ENCODE assay signal across 8 mouse cellular contexts in genomic region chr19:4148491-4148806, GRCm38 (mm10). TPM values are rescaled to one million over a fixed set of nuclear protein-coding genes. Genes with fewer than 3 reads are reported as not detected.
DNase-seq lines count a peak whose midpoint lies in the region; ATAC-seq lines count a peak whose summit lies in the region.

Gene Coro1b, plus strand, starts transcription at chr19:4148619.

- peaks cover 5% of the 10 kb centered on the region; the same call in 1 of the 2 replicates for H3K9me3 ChIP-seq in heart, embryonic 13.5 days
- H3K9me3 ChIP-seq in liver, embryonic 12.5 days (replicated peaks): no peaks in the 10 kb centered on the region
- H3K9me3 ChIP-seq in stomach, embryonic 15.5 days: no peaks in the 10 kb centered on the region

- ATAC-seq in erythroid progenitor cell, adult 5-6 weeks (replicated peaks; ENCODE audit: low FRiP score, poor library complexity, severe bottlenecking): peak; percentile 89
- ATAC-seq in heart, embryonic 13.5 days (ENCODE audit: extremely low read depth, insufficient number of reproducible peaks, low FRiP score, low TSS enrichment): peak; percentile 91
- ATAC-seq in liver, embryonic 12.5 days: peak; percentile 91
- ATAC-seq in stomach, embryonic 15.5 days (ENCODE audit: insufficient read depth, low FRiP score, low read depth): peak; percentile 94

- peaks cover 41% of the 10 kb centered on the region for H3K4me1 ChIP-seq in heart, embryonic 13.5 days
- H3K4me1 ChIP-seq in liver, embryonic 12.5 days: peaks cover 34% of the 10 kb centered on the region
- peaks cover 20% of the 10 kb centered on the region for H3K4me1 ChIP-seq in stomach, embryonic 15.5 days

- peak within 1 kb of the TSS; percentile 88 for H3K4me2 ChIP-seq in heart, embryonic 13.5 days
- H3K4me2 ChIP-seq in liver, embryonic 12.5 days: peak within 1 kb of the TSS; percentile 86
- H3K4me2 ChIP-seq in stomach, embryonic 15.5 days: peak within 1 kb of the TSS; percentile 83

- peaks cover 36% of the 10 kb centered on the region for H3K36me3 ChIP-seq in heart, embryonic 13.5 days
- H3K36me3 ChIP-seq in liver, embryonic 12.5 days: peaks cover 36% of the 10 kb centered on the region
- peaks cover 14% of the 10 kb centered on the region for H3K36me3 ChIP-seq in stomach, embryonic 15.5 days

- peak; percentile 92 for DNase-seq in CD4-positive helper T cell, adult 2 months (ENCODE audit: low read depth, low spot score)
- peak; percentile 68 for DNase-seq in brain, embryonic 18.5 days (ENCODE audit: low read depth, low spot score)
- DNase-seq in kidney, postnatal 10 days: peak; percentile 99
- DNase-seq in natural killer cell, adult 2 months (ENCODE audit: low spot score in 2 of 2): peak; percentile 81 to 89

- peak within 1 kb of the TSS; percentile 76 for H3K27ac ChIP-seq in heart, embryonic 13.5 days (replicated peaks)
- H3K27ac ChIP-seq in liver, embryonic 12.5 days: peak within 1 kb of the TSS; percentile 85
- H3K27ac ChIP-seq in stomach, embryonic 15.5 days: peak within 1 kb of the TSS; percentile 75

- H3K9ac ChIP-seq in heart, embryonic 13.5 days: peak within 1 kb of the TSS; percentile 91
- H3K9ac ChIP-seq in liver, embryonic 12.5 days: peak within 1 kb of the TSS; percentile 88
- H3K9ac ChIP-seq in stomach, embryonic 15.5 days: peak within 1 kb of the TSS; percentile 95

- H3K4me3 ChIP-seq in heart, embryonic 13.5 days: peak within 1 kb of the TSS; percentile 84
- H3K4me3 ChIP-seq in liver, embryonic 12.5 days: peak within 1 kb of the TSS; percentile 83
- H3K4me3 ChIP-seq in stomach, embryonic 15.5 days (replicated peaks): peak within 1 kb of the TSS; percentile 92

- no peaks in the 10 kb centered on the region for H3K27me3 ChIP-seq in heart, embryonic 13.5 days (replicated peaks)
- H3K27me3 ChIP-seq in liver, embryonic 12.5 days (replicated peaks): peaks cover 5% of the 10 kb centered on the region; the same call in 1 of the 2 replicates
- no peaks in the 10 kb centered on the region for H3K27me3 ChIP-seq in stomach, embryonic 15.5 days (replicated peaks)

- 0% methylated on average over 30 of the region's 33 CpGs for WGBS in heart, embryonic 13.5 days
- WGBS in liver, embryonic 12.5 days (ENCODE audit: insufficient replicate concordance): under 1% methylated on average over 30 of the region's 33 CpGs
- 0% methylated on average over 23 of the region's 33 CpGs for WGBS in stomach, embryonic 15.5 days

RNA-seq across cellular contexts. Expression of gene Coro1b, which starts in this region (rescaled TPM):
- total RNA-seq in erythroid progenitor cell, adult 5-6 weeks (2015; ENCODE audit: low replicate concordance): 68.3 and 83.3 TPM in 2 replicates
- total RNA-seq in erythroid progenitor cell, adult 5-6 weeks (2017; ENCODE audit: low replicate concordance): 8.5 and 48.9 TPM in 2 replicates
- polyA plus RNA-seq in heart, embryonic 13.5 days (2015; fragmentation: Nextera tagmentation; extraction: Ambion mirVana): 107 and 122 TPM in 2 replicates
- 86.5 and 86.9 TPM in 2 replicates for polyA plus RNA-seq in liver, embryonic 12.5 days (2016; fragmentation: Nextera tagmentation; extraction: Ambion mirVana)
- polyA plus RNA-seq in stomach, embryonic 15.5 days (2015; fragmentation: Nextera tagmentation; extraction: Ambion mirVana): 164 and 180 TPM in 2 replicates

Comparison
In these comparisons a context has a peak if more than half of its experiments do, and no peak if none do; other contexts are left out.
1. Peak in every context shown above with its lines: DNase-seq, ATAC-seq, H3K4me3 ChIP-seq and H3K27ac ChIP-seq.